Mouse (Mus musculus) Patski (cell line): ENCODE measurements around the gene Hist1h4f. TPM values are rescaled to one million over a fixed set of nuclear protein-coding genes. Genes with fewer than 3 reads are reported as not detected.
"Not testable (repeated sequence)": the region's sequence is repeated elsewhere in the genome, so short reads cannot be mapped to it uniquely, and the experiment has no call there.

ENCODE experiments used
- ATAC-seq: fragments of 100-300 bp; one replicate; pipeline ENCODE4 v1.8.0; 2021
- CTCF ChIA-PET: fragments of 350-600 bp; sonication (Branson Sonifier 250); formaldehyde crosslinking; loops from one replicate; lab custom pipeline; 2022; ENCODE audit warnings: inconsistent platforms; lab: Charles Lee
- POLR2A ChIA-PET: fragments of 350-600 bp; sonication (Branson Sonifier 250); formaldehyde crosslinking; loops from one replicate; lab custom pipeline; 2022; ENCODE audit warnings: antibody characterized with exemption, inconsistent platforms; lab: Charles Lee
- DNase-seq: peaks from one replicate; pipeline ENCODE4 v3.0.0-alpha.2; 2011; ENCODE audit warnings: low read depth, low spot score
- H3K27me3 ChIP-seq: fragments of 371-371 bp; one replicate; pipeline ENCODE4 v1.5.1; 2021
- CTCF ChIP-seq: fragments of 100-300 bp; IDR thresholded peaks from one replicate; pipeline ENCODE4 v1.5.1; 2021
- in situ Hi-C: fragments of 300-500 bp; cut with MboI; formaldehyde crosslinking; loops from 3 replicates; pipeline ENCODE4 v1.11.1; 2018; ENCODE audit warnings: low pct_unique_long_range_greater_than_20kb, mixed read lengths
- polyA plus RNA-seq: library from polyadenylated mRNA; unstranded; gene quantifications from one replicate; pipeline ENCODE4 v1.2.3, GENCODE M21; 2021

Hist1h4f gene
- polyA plus RNA-seq, 1 experiment from 2014 or later, result not detected

DNA sequence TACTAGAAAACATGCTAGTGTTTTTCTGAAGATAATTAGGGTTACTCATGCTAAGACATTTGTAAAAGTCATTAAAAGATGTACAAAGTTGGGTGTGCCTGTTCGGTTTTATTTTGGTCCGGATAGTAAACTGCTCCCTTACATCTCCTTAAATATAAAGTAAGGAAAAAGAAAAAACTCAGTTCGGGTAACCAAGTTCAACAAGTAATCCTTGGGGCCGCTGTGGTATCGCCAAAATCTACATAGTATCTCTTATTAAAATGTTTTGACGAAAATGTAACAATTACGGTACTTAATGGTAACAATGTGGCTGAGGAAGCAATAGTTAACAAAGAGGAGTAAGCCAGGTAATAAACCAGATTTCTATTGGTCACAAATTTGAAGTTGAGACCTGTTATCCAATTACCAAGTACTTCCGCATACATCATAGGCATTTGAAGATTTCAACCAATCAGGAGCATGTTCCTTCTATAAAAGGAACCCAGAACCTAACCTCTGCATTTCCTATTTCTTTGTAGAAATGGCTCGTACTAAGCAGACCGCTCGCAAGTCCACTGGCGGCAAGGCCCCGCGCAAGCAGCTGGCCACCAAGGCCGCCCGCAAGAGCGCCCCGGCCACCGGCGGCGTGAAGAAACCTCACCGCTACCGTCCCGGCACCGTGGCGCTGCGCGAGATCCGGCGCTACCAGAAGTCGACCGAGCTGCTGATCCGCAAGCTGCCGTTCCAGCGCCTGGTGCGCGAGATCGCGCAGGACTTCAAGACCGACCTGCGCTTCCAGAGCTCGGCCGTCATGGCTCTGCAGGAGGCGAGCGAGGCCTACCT, 7.3 kb downstream of the Hist1h4f start, which contains the start of gene Hist1h3f:
TSS of gene Hist1h3f (plus strand) at position 88 of the 822 bp plus-strand sequence.
- H3K27me3 ChIP-seq, result no peaks in the 10 kb centered on the region
- CTCF ChIA-PET, result interaction anchor here (1.3 kb wide), 1 partner anchor 10 kb away, joined by 4 read pairs; the partner anchor contains the start of gene Hist1h2af
- DNase-seq (peak; percentile 89), ATAC-seq (peak; percentile 68)
- TF ChIP-seq CTCF, result no peak
- in situ Hi-C loops, result no loop called here
- POLR2A ChIA-PET, result no interaction called here

DNA sequence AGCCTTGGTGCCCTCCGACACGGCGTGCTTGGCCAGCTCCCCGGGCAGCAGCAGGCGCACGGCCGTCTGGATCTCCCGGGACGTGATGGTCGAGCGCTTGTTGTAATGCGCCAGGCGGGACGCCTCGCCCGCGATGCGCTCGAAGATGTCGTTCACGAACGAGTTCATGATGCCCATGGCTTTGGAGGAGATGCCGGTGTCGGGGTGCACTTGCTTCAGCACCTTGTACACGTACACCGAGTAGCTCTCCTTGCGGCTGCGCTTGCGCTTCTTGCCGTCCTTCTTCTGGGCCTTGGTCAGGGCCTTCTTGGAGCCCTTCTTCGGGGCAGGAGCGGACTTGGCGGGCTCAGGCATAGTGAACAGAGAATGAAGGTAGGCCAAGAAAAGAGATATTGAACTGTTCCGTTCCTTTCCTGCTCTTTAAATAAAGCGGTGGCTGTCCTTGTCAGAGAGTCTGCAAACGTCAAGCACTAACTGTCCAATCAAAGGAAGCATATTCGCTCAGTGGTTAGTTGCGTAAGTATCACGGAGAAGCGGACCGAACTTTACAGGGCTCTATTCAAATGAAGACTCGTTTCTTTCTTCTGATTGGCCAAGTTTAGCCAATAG, 8.3 kb downstream of the Hist1h4f start, which contains the start of gene Hist1h2bh:
TSS of gene Hist1h2bh (minus strand) at position 394 of the 609 bp plus-strand sequence.
- H3K27me3 ChIP-seq, in situ Hi-C loops: not testable (repeated sequence)
- ATAC-seq, result peak; percentile 94
- ChIA-PET POLR2A (interaction anchor here (1.4 to 1.8 kb wide), 2 partner anchors 8 to 41 kb away, joined by 5 to 15 read pairs; no protein-coding TSS in a partner anchor), CTCF (interaction anchor here (1.3 kb wide), 2 partner anchors 9 kb away, joined by 3 to 4 read pairs; partner anchors contain the start of genes Hist1h1d and Hist1h2af)
- peak; percentile 83 for DNase-seq

DNA sequence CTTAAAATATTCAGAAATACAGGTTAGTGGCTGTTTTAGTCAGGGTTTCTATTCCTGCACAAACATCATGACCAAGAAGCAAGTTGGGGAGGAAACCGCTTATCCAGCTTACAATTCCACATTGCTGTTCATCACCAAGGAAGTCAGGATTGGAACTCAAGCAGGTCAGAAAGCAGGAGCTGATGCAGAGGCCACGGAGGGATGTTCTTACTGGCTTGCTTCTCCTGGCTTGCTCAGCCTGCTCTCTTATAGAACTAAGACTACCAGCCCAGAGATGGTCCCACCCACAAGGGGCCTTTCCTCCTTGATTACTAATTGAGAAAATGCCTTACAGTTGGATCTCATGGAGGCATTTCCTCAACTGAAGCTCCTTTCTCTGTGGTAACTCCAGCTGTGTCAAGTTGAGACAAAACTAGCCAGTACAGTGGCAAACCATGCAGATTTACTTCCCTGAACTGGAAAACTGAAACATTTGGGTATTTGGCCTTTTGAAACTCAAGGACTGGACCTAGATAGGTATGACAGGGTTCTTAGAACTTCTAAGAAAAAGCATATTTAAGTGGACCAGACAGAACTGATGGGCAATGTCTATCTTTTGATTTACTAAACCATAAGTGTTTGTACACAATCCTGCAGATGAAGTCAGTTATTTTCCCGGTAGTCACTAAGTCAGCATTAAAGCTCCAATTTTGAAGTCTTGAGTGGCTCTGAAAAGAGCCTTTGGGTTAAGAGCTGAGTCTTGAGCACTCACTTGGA, 9.0 kb downstream of the Hist1h4f start:
- CTCF ChIA-PET, result interaction anchor here (1.3 kb wide), 2 partner anchors 9 to 10 kb away, joined by 3 to 4 read pairs; partner anchors contain the start of genes Hist1h1d and Hist1h2af
- in situ Hi-C loops, result not testable (repeated sequence)

DNA sequence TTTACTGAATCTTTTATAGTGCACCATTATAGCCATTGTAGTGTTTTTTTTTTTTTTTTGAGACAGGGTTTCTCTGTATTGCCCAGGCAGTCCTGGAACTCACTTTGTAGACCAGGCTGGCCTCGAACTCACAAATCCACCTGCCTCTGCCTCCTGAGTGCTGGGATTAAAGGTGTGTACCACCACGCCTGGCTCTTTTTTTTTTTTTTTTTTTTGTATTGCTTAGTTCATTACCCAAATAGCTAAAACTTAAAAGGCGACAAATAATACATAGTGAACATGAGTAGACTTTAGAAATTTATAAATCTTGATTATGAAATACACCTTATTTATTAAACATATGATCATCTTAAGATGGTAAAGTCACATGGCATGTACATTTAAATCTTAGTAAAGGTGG, 10.0 kb downstream of the Hist1h4f start:
- ChIA-PET CTCF (interaction anchor here (1.2 kb wide), 1 partner anchor 26 kb away, joined by 3 read pairs; no protein-coding TSS in a partner anchor), POLR2A (interaction anchor here (0.6 to 1.8 kb wide), 5 partner anchors 8 to 1754 kb away, joined by 3 to 15 read pairs (median 3); partner anchors contain the start of genes Hist1h2an and Hist1h2bp)
- in situ Hi-C loops, result no loop called here
- DNase-seq, result no peak
- H3K27me3 ChIP-seq, result no peaks in the 10 kb centered on the region
- ATAC-seq, result no peak
- TF ChIP-seq CTCF, result no peak

More for the DNA sequence above, 9.0 kb downstream of the Hist1h4f start:
- POLR2A ChIA-PET, result interaction anchor here (0.6 to 1.8 kb wide), 4 partner anchors 7 to 42 kb away, joined by 3 to 15 read pairs (median 4); no protein-coding TSS in a partner anchor
- not testable (repeated sequence) for H3K27me3 ChIP-seq, ATAC-seq, DNase-seq

DNA sequence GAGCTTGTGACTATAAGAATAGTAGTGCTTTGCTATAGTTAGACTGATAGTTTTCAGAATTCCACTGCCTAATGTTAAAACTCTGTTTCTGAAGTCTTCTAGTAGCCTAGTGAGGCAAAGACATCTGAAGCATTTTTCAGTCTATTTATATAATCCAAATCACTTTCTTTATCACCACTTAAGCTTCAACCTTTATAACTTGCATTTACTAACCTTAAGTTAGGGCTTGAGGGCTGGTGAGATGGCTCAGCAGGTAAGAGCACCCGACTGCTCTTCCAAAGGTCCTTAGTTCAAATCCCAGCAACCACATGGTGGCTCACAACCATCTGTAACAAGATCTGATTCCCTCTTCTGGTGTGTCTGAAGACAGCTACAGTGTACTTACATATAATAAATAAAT, 11.6 kb downstream of the Hist1h4f start:
- ATAC-seq, H3K27me3 ChIP-seq, POLR2A ChIA-PET, DNase-seq: not testable (repeated sequence)
- in situ Hi-C loops, result loop anchor here (10.0 kb wide), 1 partner anchor 1825 kb away; the partner anchor contains the start of genes Hist1h2ai, Hist1h2bl and Hist1h3h
- CTCF ChIA-PET, result interaction anchor here (1.6 kb wide), 1 partner anchor 45 kb away, joined by 3 read pairs; no protein-coding TSS in a partner anchor

DNA sequence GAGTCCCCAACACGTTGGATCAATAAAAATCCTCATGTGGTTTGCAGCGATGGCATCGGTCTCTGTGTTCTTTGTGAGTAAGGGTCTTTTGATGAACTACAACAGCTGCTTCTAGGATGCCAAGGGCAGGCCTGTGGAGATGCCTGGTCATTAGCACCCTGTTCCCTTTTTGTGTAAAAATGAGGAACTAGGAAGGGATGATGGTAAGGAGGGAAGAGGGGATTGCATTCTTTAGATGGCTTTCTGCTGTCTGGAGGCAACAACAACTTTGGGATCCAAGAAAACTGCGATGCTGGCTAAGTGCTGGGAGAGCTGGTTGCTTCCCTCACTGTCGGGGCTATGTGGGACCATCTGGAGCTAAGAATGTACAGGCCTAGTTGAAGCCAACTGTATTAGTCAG, 13.2 kb downstream of the Hist1h4f start:
- ChIA-PET POLR2A (no interaction called here), CTCF (no interaction called here)
- no peaks in the 10 kb centered on the region for H3K27me3 ChIP-seq
- ATAC-seq (no peak), DNase-seq (no peak)
- in situ Hi-C loops, result loop anchor here (10.0 kb wide), 1 partner anchor 1823 kb away; the partner anchor contains the start of genes Hist1h2ai, Hist1h2bl and Hist1h3h
- TF ChIP-seq CTCF, result no peak

DNA sequence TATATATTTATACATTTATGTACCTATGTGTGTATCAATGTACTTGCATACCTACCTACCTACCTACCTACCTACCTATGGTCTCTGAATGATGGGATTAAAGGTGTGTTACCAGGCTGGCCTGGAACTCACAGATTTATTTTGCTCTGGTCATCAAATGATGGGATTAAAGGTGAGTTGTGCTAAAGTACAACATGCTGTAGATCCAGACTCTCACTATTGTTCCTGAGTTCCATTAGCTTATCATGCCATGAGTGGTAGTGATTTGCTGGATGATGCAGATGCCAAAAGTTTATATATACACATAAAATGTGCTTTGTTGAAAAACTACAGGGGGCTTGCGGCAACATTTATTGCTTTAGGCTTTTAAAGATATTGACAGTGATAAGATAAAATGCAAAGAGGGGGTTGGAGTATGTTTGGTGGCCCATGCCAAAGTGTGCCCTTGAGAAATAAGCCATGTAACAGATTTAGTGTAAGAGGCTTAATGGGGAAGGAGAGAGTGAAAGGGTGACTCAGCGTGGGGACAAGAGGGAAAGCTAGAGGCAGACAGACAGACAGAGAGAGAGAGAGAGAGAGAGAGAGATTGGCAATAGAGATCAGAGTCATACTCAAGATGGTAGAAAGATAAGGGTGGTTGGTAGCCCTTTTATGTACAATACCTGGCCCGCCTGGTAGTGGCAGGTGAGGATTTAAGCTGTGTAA, 14.3 kb downstream of the Hist1h4f start:
- TF ChIP-seq CTCF, result no peak
- ChIA-PET CTCF (no interaction called here), POLR2A (no interaction called here)
- no peak for ATAC-seq
- H3K27me3 ChIP-seq, result no peaks in the 10 kb centered on the region
- in situ Hi-C loops, result loop anchor here (10.0 kb wide), 1 partner anchor 1822 kb away; the partner anchor contains the start of genes Hist1h2ai, Hist1h2bl and Hist1h3h
- DNase-seq, result no peak

DNA sequence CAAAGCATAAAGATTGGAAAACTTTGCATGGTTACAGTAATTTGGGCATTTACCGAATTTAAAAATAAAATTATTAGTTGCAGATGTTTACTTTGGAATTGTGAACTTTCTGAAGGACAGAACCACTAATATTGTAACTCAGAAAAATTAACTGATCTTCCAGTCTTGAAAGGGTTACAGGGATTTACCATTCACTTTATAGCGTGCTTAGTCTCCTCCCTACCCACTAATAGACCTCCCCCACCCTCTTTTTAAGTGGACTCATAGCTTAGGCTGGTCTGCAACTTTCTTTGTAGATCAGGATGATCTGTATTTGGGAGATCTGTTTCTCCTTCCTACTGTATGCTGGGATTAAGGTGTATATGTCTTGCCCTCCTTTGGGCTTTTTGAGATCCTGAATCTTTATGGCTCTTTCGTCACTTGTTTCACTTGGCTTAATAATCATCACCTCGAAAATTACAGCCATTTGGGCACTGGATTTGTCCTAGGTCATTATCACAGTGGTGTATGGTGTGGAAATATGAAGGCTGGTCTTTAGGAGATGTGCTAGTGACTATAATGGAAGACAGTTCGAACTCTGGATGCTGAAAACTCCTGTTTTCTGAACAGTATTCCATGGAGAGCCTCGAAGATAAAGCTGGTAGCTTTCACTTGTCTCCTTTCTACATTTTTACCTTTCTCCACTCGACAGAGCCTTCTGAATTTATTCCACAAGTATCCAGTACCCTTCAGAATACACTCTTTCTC, 15.2 kb downstream of the Hist1h4f start:
- in situ Hi-C loops, result loop anchor here (10.0 kb wide), 1 partner anchor 1821 kb away; the partner anchor contains the start of genes Hist1h2ai, Hist1h2bl and Hist1h3h
- POLR2A ChIA-PET, result no interaction called here

DNA sequence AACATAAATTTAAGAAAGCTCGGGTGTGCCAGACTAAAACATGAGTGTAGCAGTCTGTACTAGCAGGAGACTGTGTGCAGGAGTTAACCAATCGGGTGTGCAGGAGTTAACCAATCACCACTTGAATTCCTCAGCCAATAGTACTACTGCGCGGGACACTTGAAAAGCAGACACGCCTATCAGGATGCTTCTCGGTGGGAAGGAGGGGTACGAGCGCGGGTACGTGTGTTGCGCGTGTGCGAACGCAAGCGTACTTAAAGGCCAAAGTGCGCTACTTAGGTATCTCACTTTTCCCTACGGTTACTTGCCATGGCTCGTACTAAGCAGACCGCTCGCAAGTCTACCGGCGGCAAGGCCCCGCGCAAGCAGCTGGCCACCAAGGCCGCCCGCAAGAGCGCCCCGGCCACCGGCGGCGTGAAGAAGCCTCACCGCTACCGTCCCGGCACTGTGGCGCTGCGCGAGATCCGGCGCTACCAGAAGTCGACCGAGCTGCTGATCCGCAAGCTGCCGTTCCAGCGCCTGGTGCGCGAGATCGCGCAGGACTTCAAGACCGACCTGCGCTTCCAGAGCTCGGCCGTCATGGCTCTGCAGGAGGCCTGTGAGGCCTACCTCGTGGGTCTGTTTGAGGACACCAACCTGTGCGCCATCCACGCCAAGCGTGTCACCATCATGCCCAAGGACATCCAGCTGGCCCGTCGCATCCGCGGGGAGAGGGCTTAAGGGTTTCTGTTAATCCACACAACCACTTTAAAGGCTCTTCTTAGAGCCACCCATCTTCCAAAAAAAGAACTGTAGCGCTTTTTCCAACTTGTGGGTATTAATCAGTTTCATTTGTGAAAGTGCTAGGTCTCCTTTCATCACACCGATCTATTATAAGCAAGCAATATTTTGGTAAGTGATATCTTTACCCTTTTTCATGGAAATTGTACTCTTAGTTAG, 16.0 kb downstream of the Hist1h4f start, which contains the start of gene Hist1h3g:
TSS of gene Hist1h3g (plus strand) at position 286 of the 939 bp plus-strand sequence.
- H3K27me3 ChIP-seq, CTCF ChIA-PET, DNase-seq: not testable (repeated sequence)
- in situ Hi-C loops, result loop anchor here (10.0 kb wide), 1 partner anchor 1821 kb away; the partner anchor contains the start of genes Hist1h2ai, Hist1h2bl and Hist1h3h
- ATAC-seq, result peak; percentile 61
- POLR2A ChIA-PET, result interaction anchor here (0.6 kb wide), 1 partner anchor 47 kb away, joined by 3 read pairs; no protein-coding TSS in a partner anchor

More for the DNA sequence above, 15.2 kb downstream of the Hist1h4f start:
- no peak for DNase-seq
- CTCF ChIA-PET, result no interaction called here
- H3K27me3 ChIP-seq, result no peaks in the 10 kb centered on the region
- no peak for TF ChIP-seq CTCF
- no peak for ATAC-seq
